Mouse (Mus musculus) liver, postnatal 0 days (tissue): ENCODE results near the gene Pdzd2.

ENCODE experiments used
- CTCF ChIP-seq: sonication (generic); IDR thresholded peaks from 2 replicates; pipeline ENCODE4 v1.5.1; 2016; ENCODE audit warnings: antibody characterized with exemption, low read depth
- EP300 ChIP-seq: IDR thresholded peaks from 2 replicates; pipeline ENCODE4 v1.6.1; 2016; ENCODE audit warnings: antibody characterized with exemption, low read depth, mild to moderate bottlenecking

GRCm38 (mm10) chr15:12425049-12425627, 314.6 kb downstream of the Pdzd2 start:
- TF ChIP-seq EP300 (no peak), CTCF (no peak)
